Mouse (Mus musculus): Measurements from ENCODE around the gene Rhbdf2. TPM values are rescaled to one million over a fixed set of nuclear protein-coding genes. Genes with fewer than 3 reads are reported as not detected.

Rhbdf2 gene
- polyA plus RNA-seq (2012; fragmentation: generic; extraction: Trizol): under 1 TPM in 1 of 2 experiments, not detected in 1; 0.01 TPM

DNA sequence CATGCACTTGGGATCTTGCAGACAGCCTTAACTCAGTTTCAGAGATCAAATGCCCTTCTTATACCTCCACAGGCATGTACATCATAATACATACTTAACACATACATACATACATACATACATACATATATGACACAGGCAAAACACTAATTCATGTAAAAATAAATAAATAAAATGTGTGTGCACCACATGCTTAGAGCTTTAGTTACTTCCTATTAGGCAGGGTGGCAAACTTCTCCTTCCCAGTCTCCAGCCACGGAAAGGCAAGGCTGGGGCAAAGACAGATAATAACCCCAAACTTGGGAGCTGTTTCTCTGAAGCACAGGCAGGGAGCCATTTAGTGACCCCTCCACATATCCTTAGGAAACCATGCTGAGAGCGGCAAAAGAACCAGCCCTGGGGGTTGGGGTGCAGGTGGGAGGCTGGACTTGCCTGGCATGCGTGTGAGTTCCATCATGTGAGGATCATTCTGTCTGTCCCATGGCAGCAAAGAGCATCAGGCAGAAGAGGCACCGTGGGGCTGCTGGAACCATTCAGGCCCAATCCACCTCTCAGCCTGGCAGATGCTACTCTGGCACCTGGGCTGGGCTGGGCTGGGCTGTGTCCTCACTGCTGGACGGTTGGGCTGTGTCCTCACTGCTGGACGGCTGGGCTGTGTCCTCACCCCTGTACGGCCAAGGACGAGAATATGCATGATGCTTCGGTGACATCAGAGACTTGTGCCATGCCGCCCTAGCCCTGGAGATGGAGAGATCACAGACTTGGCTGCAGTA lies at the start of gene Rhbdf2:
TSS of gene Rhbdf2 (minus strand) at position 721 of the 773 bp plus-strand sequence.

DNA sequence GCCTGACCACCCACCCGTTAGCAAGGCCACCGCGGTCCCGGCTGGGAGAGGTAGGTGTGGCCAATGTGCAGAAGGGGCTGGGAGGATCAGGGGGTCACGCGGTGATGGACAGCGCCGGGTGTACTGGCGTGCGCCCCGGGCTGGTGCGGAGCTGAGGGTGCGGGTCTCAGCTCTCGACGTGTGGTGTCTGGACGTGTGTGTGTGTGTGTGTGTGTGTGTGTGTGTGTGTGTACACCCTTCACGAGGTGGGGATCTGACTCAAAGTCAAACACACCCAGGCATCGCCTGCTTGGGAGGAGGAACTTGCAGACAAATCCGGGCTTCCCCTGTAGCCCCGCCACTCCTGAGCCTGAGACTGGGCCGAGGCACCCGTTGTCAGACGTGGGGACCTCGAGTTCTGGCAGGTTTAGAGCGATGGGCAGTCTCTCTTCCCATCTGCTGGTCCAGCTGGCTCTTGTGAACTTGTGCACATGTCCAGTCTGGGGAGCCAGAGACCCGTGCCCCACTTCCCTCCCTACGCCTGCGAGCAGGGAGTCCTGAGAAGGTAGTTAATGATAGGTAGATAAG lies 27.5 kb upstream of the Rhbdf2 start, which contains the start of gene Cygb:
TSS of gene Cygb (minus strand) at position 59 of the 567 bp plus-strand sequence.

DNA sequence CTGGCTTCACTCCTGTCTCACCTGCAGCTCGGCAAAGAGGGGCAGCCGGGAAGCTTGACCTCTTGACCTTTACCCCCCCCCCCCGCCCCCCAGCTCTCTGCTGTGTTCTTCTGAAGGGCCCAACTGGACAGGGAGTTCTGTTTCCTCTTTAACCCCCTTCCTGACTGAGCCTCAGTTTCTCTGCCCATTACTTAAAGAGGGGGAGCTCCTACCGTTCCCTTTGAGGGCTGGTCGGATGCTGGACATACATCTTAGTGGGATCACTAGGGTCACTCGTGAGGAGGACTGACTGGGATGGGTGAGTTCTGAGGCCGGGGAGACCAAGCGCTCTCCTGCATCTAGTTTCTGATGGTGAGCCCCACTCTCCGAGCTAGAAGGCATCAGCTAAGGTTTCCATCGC lies 26.4 kb upstream of the Rhbdf2 start, which contains the start of gene Prcd:
TSS of gene Prcd (plus strand) at position 301 of the 400 bp plus-strand sequence.

DNA sequence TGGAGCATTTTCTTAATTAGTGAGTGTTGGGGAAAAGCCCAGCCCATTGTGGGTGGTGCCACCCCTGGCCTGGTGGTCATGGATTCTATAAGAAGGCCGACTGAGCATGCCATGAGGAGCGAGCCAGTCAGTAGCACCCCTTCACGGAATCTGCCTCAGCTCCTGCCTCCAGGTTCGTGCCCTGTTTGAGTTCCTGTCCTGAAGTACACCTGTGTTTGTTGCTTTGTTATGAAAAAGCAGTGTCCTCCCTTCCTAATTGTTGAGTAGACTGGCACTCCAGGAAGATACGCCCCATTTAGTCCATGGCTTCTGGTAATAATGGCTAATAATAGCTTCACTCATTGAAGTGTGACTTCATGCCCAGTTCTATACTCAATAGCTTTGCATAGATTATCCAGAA lies 40.5 kb downstream of the Rhbdf2 start, which contains the start of gene Aanat:
TSS of gene Aanat (plus strand) at position 123 of the 400 bp plus-strand sequence.

DNA sequence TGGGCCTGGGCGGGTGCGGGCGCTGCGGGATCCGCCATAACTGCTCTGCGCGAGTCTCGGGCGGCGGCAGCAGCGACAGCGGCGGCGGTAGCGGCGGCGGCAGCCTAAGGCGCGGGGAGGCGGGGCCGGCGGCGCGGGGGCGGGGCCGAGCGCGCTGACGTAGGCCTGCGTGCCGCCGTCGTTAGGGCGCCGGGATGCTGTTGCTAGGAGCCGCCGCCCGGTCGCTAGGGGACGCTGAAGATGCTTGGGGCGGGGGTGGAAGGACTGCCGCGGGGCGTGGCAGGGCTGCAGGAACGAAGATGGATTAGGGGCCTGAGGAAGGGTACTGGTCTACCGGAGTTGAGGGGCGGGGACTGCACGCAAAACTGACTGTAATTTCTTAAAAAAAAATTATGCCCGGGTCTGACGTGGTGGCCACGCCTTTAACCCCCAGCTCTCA lies 45.4 kb downstream of the Rhbdf2 start, which contains the start of gene Ube2o:
TSS of gene Ube2o (minus strand) at position 72 of the 439 bp plus-strand sequence.

Other genes with a start within 250 kb of the Rhbdf2 start
- 10 to 100 TPM; 15.7 to 17.5 TPM for gene Rnf157, start 214.0 kb downstream of the Rhbdf2 start, polyA plus RNA-seq (2012; fragmentation: generic; extraction: Trizol)
- 100 to 1,000 TPM in 1 of 2 experiments, 10 to 100 TPM in 1; 99.5 to 182 TPM for gene Ubald2, start 192.9 kb downstream of the Rhbdf2 start, polyA plus RNA-seq (2012; fragmentation: generic; extraction: Trizol)
- under 1 TPM; 0.14 to 0.20 TPM for gene Qrich2, start 160.8 kb downstream of the Rhbdf2 start, polyA plus RNA-seq (2012; fragmentation: generic; extraction: Trizol)
- 100 to 1,000 TPM; 143 to 168 TPM for gene Prpsap1, start 132.8 kb downstream of the Rhbdf2 start, polyA plus RNA-seq (2012; fragmentation: generic; extraction: Trizol)
- 10 to 100 TPM; 12.5 to 85.8 TPM for gene Sphk1, start 96.1 kb downstream of the Rhbdf2 start, polyA plus RNA-seq (2012; fragmentation: generic; extraction: Trizol)
- 10 to 100 TPM; 21.4 to 41.1 TPM for gene Ube2o, start 45.6 kb downstream of the Rhbdf2 start, polyA plus RNA-seq (2012; fragmentation: generic; extraction: Trizol)
- under 1 TPM in 1 of 2 experiments, not detected in 1; 0.11 TPM for gene Aanat, start 40.6 kb downstream of the Rhbdf2 start, polyA plus RNA-seq (2012; fragmentation: generic; extraction: Trizol)
- gene Prcd, start 26.5 kb upstream of the Rhbdf2 start, polyA plus RNA-seq (2012; fragmentation: generic; extraction: Trizol): 1 to 10 TPM; 1.0 to 5.5 TPM
- gene Cygb, start 27.3 kb upstream of the Rhbdf2 start, polyA plus RNA-seq (2012; fragmentation: generic; extraction: Trizol): under 1 TPM; 0.05 to 0.48 TPM
- not detected for gene St6galnac1, start 148.5 kb upstream of the Rhbdf2 start, polyA plus RNA-seq (2012; fragmentation: generic; extraction: Trizol)
- 100 to 1,000 TPM in 1 of 2 experiments, 10 to 100 TPM in 1; 58.8 to 129 TPM for gene Mxra7, start 201.0 kb upstream of the Rhbdf2 start, polyA plus RNA-seq (2012; fragmentation: generic; extraction: Trizol)
- 10 to 100 TPM; 25.9 to 56.2 TPM for gene Mettl23, start 216.3 kb upstream of the Rhbdf2 start, polyA plus RNA-seq (2012; fragmentation: generic; extraction: Trizol)
- 10 to 100 TPM; 51.3 to 52.1 TPM for gene Jmjd6, start 216.4 kb upstream of the Rhbdf2 start, polyA plus RNA-seq (2012; fragmentation: generic; extraction: Trizol)
- gene Mfsd11, start 225.4 kb upstream of the Rhbdf2 start, polyA plus RNA-seq (2012; fragmentation: generic; extraction: Trizol): 10 to 100 TPM; 18.8 to 39.9 TPM
- gene Srsf2, start 226.1 kb upstream of the Rhbdf2 start, polyA plus RNA-seq (2012; fragmentation: generic; extraction: Trizol): 100 to 1,000 TPM; 133 to 151 TPM

Measured in C3H10T1/2 (cell line).